25 mouse cellular contexts compared by ENCODE assay signal in genomic region chr6:135405093-135405492, GRCm38 (mm10). TPM values are rescaled to one million over a fixed set of nuclear protein-coding genes. Genes with fewer than 3 reads are reported as not detected.
DNase-seq lines count a peak whose midpoint lies in the region; ATAC-seq lines count a peak whose summit lies in the region.
"Had no signal": no experiment of that assay in that cellular context is flagged by ENCODE, and none has a peak within 500 bp of the region (broad histone marks: within the 10 kb centered on the region; RNA-seq: fewer than 3 reads in every experiment).

No protein-coding gene starts in this region.

- H3K9me3 ChIP-seq in megakaryocyte, embryonic 14.5 days = peaks cover 31% of the 10 kb centered on the region
- no peaks in the 10 kb centered on the region for H3K9me3 ChIP-seq in liver, embryonic 16.5 days (replicated peaks; ENCODE audit: control insufficient read depth, low read length)
- H3K9me3 ChIP-seq: forebrain, embryonic 15.5 days; midbrain, embryonic 15.5 days; neural tube, embryonic 12.5 days had no signal

- intact Hi-C loops in gastrocnemius, postnatal 36 days (cut with DNase I) = no loop called here

- peaks cover 18% of the 10 kb centered on the region for H3K36me3 ChIP-seq in megakaryocyte, embryonic 14.5 days (replicated peaks; ENCODE audit: low read length)
- no peaks in the 10 kb centered on the region for H3K36me3 ChIP-seq in liver, embryonic 16.5 days (ENCODE audit: control insufficient read depth, insufficient read depth)
- H3K36me3 ChIP-seq: forebrain, embryonic 15.5 days; midbrain, embryonic 15.5 days; neural tube, embryonic 12.5 days had no signal

- WGBS in liver, embryonic 16.5 days (ENCODE audit: insufficient replicate concordance) = 36% methylated on average over 11 of the region's 11 CpGs

- 0 out of 2 replicates have a peak overlapping the region, but pooled peaks have one; percentile 7 for H3K4me2 ChIP-seq in liver, embryonic 16.5 days (ENCODE audit: low read depth, low read length)
- H3K4me2 ChIP-seq: forebrain, embryonic 15.5 days; midbrain, embryonic 15.5 days; neural tube, embryonic 12.5 days had no signal

- ATAC-seq in megakaryocyte, adult 5-6 weeks (ENCODE audit: poor library complexity, severe bottlenecking) = no peak
- ATAC-seq in liver, embryonic 16.5 days (ENCODE audit: low read depth) = peak; percentile 43; the same call in 1 of the 2 replicates
- ATAC-seq: forebrain, embryonic 15.5 days; intestine, embryonic 16.5 days; midbrain, embryonic 15.5 days; Patski had no signal

- H3K27me3 ChIP-seq in megakaryocyte, embryonic 14.5 days (replicated peaks) = no peaks in the 10 kb centered on the region
- H3K27me3 ChIP-seq in liver, embryonic 16.5 days (ENCODE audit: control insufficient read depth, insufficient read depth, low read depth, low read length) = no peaks in the 10 kb centered on the region
- H3K27me3 ChIP-seq: forebrain, embryonic 15.5 days; midbrain, embryonic 15.5 days; neural tube, embryonic 12.5 days had no signal

- DNase-seq in liver = peak; percentile 31
- DNase-seq in layer of hippocampus, adult 9-11 months = no peak
- no peak for DNase-seq in gastrocnemius, postnatal 36 days
- DNase-seq in adrenal gland, adult 2 months = no peak
- DNase-seq: cerebellum, adult 18-20 months; cerebellum, postnatal 25 days; embryo, embryonic 11 days; heart, adult 11 months; kidney, adult 9 months; kidney, postnatal 14 days; layer of hippocampus, postnatal 36 days; lung, adult 18-20 months; lung, postnatal 10 days; retina, postnatal 1 day; right cerebral cortex, postnatal 25 days; thymus, postnatal 14 days had no signal

- H3K27ac ChIP-seq in liver, embryonic 16.5 days (ENCODE audit: low read length) = no peak overlapping the region
- H3K27ac ChIP-seq: forebrain, embryonic 15.5 days; hindbrain, postnatal 0 days; midbrain, embryonic 15.5 days; neural tube, embryonic 12.5 days had no signal

- peaks cover 38% of the 10 kb centered on the region for H3K4me1 ChIP-seq in megakaryocyte, embryonic 14.5 days
- no peaks in the 10 kb centered on the region; the same call in 1 of the 2 replicates for H3K4me1 ChIP-seq in liver, embryonic 16.5 days (ENCODE audit: control insufficient read depth, low read depth, low read length)
- H3K4me1 ChIP-seq: midbrain, embryonic 15.5 days; neural tube, embryonic 12.5 days had no signal

- no peak overlapping the region for H3K9ac ChIP-seq in liver, embryonic 16.5 days (ENCODE audit: low read depth, low read length)
- H3K9ac ChIP-seq: forebrain, embryonic 15.5 days; midbrain, embryonic 15.5 days; neural tube, embryonic 12.5 days had no signal

- peak overlapping the region; percentile 40 for H3K4me3 ChIP-seq in megakaryocyte, embryonic 14.5 days (replicated peaks)
- H3K4me3 ChIP-seq in liver, embryonic 16.5 days (ENCODE audit: low read depth, low read length) = no peak overlapping the region
- H3K4me3 ChIP-seq: forebrain, embryonic 15.5 days; midbrain, embryonic 15.5 days; neural tube, embryonic 12.5 days had no signal

RNA-seq across cellular contexts. Expression of gene Emp1, which starts 42.7 kb away (rescaled TPM):
- polyA plus RNA-seq in megakaryocyte, embryonic 14.5 days (2012; ENCODE audit: insufficient read depth, low replicate concordance) = 0.97 TPM in 1 of 2 replicates, not detected in the other
- total RNA-seq in megakaryocyte, adult 5-6 weeks (2015) = 0.80 and 0.83 TPM in 2 replicates
- 2.2 and 3.0 TPM in 2 replicates for total RNA-seq in megakaryocyte, adult 5-6 weeks (2017)
- 1.7 and 2.2 TPM in 2 replicates for polyA plus RNA-seq in liver, embryonic 16.5 days (2015; fragmentation: Nextera tagmentation; extraction: Ambion mirVana)
- 10 to 100 TPM; 25.5 to 34.9 TPM for total RNA-seq in gastrocnemius, postnatal 36 days (2021)
- total RNA-seq in adrenal gland, adult 2 months (2021) = 10 to 100 TPM; 24.5 to 42.8 TPM
- 22.8 and 25.8 TPM in 2 replicates for polyA plus RNA-seq in adrenal gland, adult 2 months (2012; rRNA removed)

Comparison
In these comparisons a context has a peak if more than half of its experiments do, and no peak if none do; other contexts are left out.
1. RNA of gene Emp1, which starts 42.7 kb away (total RNA-seq): 24.5 to 42.8 TPM in adrenal gland, adult 2 months and 25.5 to 34.9 TPM in gastrocnemius, postnatal 36 days; 0.80 to 3.0 TPM in megakaryocyte, adult 5-6 weeks; every median in the first group is over 4 times any median in the second.